Mouse (Mus musculus) embryonic facial prominence, embryonic 10.5 days (tissue): ENCODE measurements around the gene Fpr3. TPM values are rescaled to one million over a fixed set of nuclear protein-coding genes. Genes with fewer than 3 reads are reported as not detected.

Experiments
- DNase-seq: peaks from one replicate; pipeline ENCODE4 v3.0.0-alpha.2; 2017; ENCODE audit warnings: low spot score
- H3K27ac ChIP-seq: fragments of 300-500 bp; sonication (generic); replicated peaks from 2 replicates; pipeline ENCODE4 v1.5.1; 2016; ENCODE audit warnings: mild to moderate bottlenecking
- H3K27me3 ChIP-seq: fragments of 300-500 bp; sonication (generic); replicated peaks from 2 replicates; pipeline ENCODE4 v1.6.1; 2016; ENCODE audit warnings: low read depth, mild to moderate bottlenecking; ENCODE audit not compliant: poor library complexity, severe bottlenecking
- H3K36me3 ChIP-seq: fragments of 300-500 bp; sonication (generic); replicated peaks from 2 replicates; pipeline ENCODE4 v1.6.1; 2016; ENCODE audit warnings: mild to moderate bottlenecking, moderate library complexity
- H3K4me1 ChIP-seq: fragments of 300-500 bp; sonication (generic); 2 replicates; pipeline ENCODE4 v1.6.1; 2016
- H3K4me3 ChIP-seq: fragments of 300-500 bp; sonication (generic); 2 replicates; pipeline ENCODE4 v1.5.1; 2016; ENCODE audit warnings: mild to moderate bottlenecking, moderate library complexity
- H3K9me3 ChIP-seq: fragments of 300-500 bp; sonication (generic); 2 replicates; pipeline ENCODE4 v1.6.1; 2016; ENCODE audit warnings: mild to moderate bottlenecking
- WGBS: fragments of 180-500 bp; shearing (Covaris S2); methylation state at CpG from one replicate; pipeline ENCODE4 v1.1.7; 2016; 5-methylcytosine and 5-hydroxymethylcytosine counted together
- polyA plus RNA-seq: library from polyadenylated mRNA; unstranded; fragments of >200 nt; fragmentation: Nextera tagmentation; extraction: Ambion mirVana; gene quantifications from 2 replicates; pipeline ENCODE4 v1.2.1, GENCODE M21; 2016

Fpr3 gene
- polyA plus RNA-seq, 1 experiment from 2014 or later = not detected

DNA sequence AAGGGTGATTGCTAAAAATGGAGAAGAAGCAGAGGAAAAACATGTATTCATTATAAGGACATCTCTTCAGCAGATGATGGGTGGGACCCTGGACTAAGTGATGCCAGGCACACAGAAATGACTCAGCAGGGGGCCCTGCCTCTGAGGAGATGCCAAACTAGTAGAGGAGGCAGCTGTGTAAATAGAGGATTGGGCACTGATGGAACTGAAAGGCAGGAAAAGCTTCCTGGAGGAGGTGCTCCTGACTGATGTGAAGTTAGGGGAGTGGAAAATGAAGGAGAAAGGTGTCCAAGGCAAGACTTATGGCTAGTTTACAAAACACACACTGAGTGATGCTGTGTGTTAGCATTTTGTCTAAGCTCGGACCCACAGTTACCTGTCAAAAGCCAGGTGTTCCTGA lies 30.2 kb upstream of the Fpr3 start:
- Histone ChIP-seq H3K4me1 (peaks cover 12% of the 10 kb centered on the region), H3K27ac (no peak overlapping the region), H3K27me3 (no peaks in the 10 kb centered on the region), H3K36me3 (peaks cover 3% of the 10 kb centered on the region; the same call in 1 of the 2 replicates), H3K4me3 (no peak overlapping the region), H3K9me3 (no peaks in the 10 kb centered on the region)
- DNase-seq = no peak
- 96% methylated on average over 1 of the region's 1 CpGs for WGBS

DNA sequence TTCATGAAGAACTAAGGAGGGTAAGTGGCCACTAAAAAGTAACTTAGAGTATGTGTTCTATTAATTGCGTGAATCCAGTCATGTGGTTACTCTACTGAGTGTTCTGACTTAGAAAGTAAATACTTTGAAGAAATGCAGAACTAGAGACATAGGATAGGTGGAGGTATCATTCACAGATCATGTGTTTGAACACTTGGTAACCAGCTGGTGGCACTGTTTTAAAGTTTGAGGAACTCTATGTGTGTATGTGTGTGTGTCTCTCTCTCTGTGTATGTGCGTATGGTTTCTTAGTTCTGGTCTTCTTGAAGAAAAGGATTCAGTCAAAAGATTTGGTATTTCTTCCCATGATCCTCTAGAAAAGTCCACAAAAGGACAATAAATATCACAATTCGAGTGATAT lies 27.5 kb upstream of the Fpr3 start:
- Histone ChIP-seq H3K27me3 (no peaks in the 10 kb centered on the region), H3K36me3 (peaks cover 9% of the 10 kb centered on the region; the same call in 1 of the 2 replicates), H3K9me3 (no peaks in the 10 kb centered on the region), H3K27ac (no peak overlapping the region), H3K4me3 (no peak overlapping the region), H3K4me1 (peaks cover 7% of the 10 kb centered on the region)
- DNase-seq = no peak
- 87% methylated on average over 3 of the region's 3 CpGs for WGBS

DNA sequence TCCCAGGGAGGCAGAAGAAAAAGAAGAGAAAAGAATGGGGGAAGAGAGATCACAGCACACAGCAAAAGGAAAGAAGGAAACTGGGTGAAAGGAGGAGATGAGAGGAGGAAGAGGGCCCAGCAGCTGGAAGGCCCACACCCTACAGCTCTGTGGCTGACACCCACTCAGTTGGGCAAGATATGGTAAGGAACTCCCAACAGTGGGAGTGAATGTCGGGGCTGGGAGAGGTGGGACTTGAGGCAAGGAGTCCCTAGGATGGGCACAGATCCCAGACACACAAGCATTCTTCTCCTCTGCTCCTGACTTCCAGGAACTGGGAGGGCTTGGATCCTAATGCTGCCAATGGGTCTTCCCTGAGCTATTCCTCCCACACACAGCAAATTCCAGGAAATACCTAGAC lies 25.3 kb upstream of the Fpr3 start:
- WGBS = 78% methylated on average over 1 of the region's 1 CpGs
- H3K27me3 ChIP-seq = no peaks in the 10 kb centered on the region
- H3K9me3 ChIP-seq = no peaks in the 10 kb centered on the region

DNA sequence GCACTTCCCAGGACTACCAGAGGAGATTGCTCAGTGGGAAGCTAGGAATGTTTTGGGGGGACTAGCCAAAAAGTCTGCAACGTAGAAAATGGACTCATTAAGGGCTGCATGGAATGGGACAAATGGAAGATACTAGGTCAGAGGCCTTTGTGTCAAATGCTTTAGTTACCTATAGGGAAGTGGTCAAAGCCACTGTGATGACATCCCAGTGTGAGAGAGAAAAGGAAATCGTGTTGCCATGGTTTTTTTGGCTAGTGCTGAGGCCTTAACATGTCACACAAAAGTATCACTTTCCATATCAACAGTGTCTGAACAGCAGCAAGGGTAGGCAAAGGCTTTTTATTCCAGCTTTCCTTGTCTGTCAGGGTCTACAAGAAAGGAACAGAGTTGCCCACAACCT lies 22.5 kb upstream of the Fpr3 start:
- H3K4me3 ChIP-seq = no peak overlapping the region
- no peaks in the 10 kb centered on the region for H3K27me3 ChIP-seq
- DNase-seq = no peak
- H3K27ac ChIP-seq = no peak overlapping the region
- WGBS = 64% methylated on average over 2 of the region's 2 CpGs
- peaks cover 13% of the 10 kb centered on the region; the same call in 1 of the 2 replicates for H3K36me3 ChIP-seq
- H3K9me3 ChIP-seq = no peaks in the 10 kb centered on the region
- H3K4me1 ChIP-seq = no peaks in the 10 kb centered on the region

More for the DNA sequence above, 25.3 kb upstream of the Fpr3 start:
- Histone ChIP-seq H3K27ac (no peak overlapping the region), H3K4me3 (no peak overlapping the region), H3K4me1 (no peaks in the 10 kb centered on the region), H3K36me3 (peaks cover 13% of the 10 kb centered on the region; the same call in 1 of the 2 replicates)
- DNase-seq = no peak

DNA sequence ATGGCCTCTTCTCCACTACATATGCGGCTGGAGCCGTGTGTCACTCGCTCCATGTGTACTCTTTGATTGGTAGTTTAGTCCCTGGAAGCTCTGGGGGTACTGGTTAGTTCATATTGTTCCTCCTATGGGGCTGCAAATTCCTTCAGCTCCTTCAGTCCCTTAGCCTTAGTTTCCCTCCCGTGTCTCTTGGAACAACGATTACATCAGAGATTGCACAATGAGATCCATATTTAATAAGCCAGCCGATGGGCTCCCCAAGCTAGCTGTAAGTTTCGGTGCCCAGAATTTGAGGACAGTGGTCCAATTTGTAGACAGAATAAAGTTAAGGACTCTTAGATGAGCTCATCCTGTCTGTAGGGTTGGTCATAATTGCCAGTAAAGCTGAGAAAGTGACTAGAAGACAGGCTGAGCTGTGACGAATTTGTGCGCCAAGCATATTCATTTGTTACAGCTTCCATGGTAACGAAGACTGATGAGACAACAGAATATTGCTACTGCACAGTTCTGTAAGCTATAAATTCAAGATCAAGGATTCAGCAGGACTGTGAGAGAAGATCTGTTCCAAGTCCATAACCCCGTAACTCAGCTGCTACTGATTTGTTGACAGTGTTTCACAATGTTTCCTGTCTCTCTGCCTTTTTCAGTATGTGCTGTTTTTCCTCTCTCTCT lies 20.7 kb upstream of the Fpr3 start:
- Histone ChIP-seq H3K27me3 (no peaks in the 10 kb centered on the region), H3K4me3 (no peak overlapping the region), H3K27ac (no peak overlapping the region), H3K9me3 (no peaks in the 10 kb centered on the region), H3K36me3 (peaks cover 13% of the 10 kb centered on the region; the same call in 1 of the 2 replicates), H3K4me1 (no peaks in the 10 kb centered on the region)
- WGBS = 92% methylated on average over 11 of the region's 11 CpGs
- DNase-seq = no peak

DNA sequence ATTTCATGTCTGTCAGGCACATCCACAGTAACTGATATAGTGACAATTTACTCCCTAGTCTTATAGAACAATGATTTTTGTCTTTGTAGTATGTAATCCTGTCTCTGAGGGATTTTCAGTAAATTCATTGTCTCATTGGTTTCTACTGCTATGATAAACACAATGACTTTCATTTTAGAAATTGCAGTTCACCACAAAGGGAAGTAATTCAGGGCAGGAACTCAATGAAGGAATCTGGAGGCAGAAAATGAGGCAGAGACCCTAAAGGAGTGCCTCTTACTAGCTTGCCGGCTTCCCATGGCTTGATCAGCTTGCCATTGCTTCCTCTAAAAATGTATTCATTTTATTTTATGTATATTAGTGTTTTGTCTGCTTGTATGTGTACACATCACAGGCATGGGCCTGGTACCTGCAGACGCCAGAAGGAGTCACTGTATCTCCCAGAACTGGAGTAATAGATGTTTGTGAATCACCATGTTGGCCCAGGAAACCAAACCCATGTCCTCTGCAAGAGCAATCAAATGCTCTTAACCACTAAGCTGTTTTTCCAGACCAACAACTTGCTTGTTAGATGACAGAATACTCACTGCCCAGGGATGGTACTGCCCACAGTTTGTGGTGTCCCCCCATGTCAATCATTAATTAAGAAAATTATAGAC lies 16.6 kb upstream of the Fpr3 start:
- WGBS = 88% methylated on average over 2 of the region's 2 CpGs
- H3K4me3 ChIP-seq = no peak overlapping the region
- peaks cover under 1% of the 10 kb centered on the region; the same call in 1 of the 2 replicates for H3K36me3 ChIP-seq
- H3K4me1 ChIP-seq = no peaks in the 10 kb centered on the region
- no peak overlapping the region for H3K27ac ChIP-seq
- no peak for DNase-seq
- no peaks in the 10 kb centered on the region for H3K27me3 ChIP-seq
- H3K9me3 ChIP-seq = peaks cover 4% of the 10 kb centered on the region; the same call in 1 of the 2 replicates

DNA sequence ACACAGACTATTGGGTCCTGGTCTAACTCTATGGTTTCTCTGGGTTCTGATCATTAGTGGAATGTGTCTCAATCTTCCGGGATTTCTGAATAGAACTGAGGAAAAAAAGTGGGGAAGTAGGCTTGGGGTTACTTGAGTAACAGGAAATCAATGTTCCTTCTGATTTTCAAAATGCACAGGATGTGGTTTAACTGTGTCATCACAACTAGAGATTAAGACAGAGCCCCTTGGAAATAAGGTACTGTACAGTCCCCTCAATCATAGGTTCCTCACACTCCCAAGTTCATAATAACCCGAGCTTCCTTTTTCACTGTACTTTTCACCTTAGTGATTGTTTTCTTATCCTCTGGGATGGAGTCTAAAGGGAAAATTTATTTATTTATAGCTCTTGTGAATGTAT lies 16.0 kb upstream of the Fpr3 start:
- Histone ChIP-seq H3K27me3 (no peaks in the 10 kb centered on the region), H3K27ac (no peak overlapping the region), H3K36me3 (no peaks in the 10 kb centered on the region), H3K4me1 (no peaks in the 10 kb centered on the region), H3K4me3 (no peak overlapping the region), H3K9me3 (peaks cover 4% of the 10 kb centered on the region; the same call in 1 of the 2 replicates)
- no peak for DNase-seq
- WGBS = 90% methylated on average over 2 of the region's 2 CpGs

DNA sequence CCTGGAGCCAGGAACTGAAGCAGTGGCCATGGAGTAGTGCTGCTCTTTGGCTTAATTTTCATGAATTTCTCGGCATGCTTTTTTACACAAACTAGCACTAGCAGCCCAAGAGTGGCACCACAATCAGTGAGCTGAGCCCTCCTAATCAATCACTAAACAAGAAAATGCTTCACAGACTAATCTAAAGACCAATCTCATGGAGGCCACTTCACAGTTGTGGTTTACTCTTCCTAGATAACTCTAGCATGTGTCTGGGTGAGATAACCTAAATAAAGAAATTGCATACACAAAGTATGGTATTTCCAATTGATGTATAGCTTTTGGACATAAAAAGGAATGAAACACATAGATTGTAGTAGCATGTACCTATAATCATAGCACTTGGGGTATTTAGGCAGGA lies 8.3 kb upstream of the Fpr3 start:
- Histone ChIP-seq H3K4me1 (no peaks in the 10 kb centered on the region), H3K9me3 (no peaks in the 10 kb centered on the region), H3K27me3 (no peaks in the 10 kb centered on the region), H3K4me3 (no peak overlapping the region), H3K27ac (no peak overlapping the region), H3K36me3 (no peaks in the 10 kb centered on the region)
- WGBS = 77% methylated on average over 1 of the region's 1 CpGs
- DNase-seq = no peak

DNA sequence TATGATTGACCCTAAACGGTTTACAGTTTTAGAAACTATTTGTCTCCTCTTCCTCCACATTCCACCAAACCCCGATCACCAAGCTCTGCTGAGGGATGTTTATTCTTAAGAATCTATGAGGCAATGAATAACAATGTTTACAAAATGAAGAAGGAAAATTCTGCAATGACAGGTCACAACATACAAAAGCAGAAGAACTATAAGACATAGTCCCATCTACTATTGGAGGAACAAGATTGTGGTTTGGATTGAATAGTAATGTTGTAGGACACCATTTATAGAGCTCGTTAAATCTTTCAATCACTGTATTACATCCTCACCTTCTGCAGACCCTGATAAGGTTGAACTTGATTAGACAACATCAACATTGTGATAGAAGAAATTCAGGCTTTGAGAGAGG lies 5.0 kb upstream of the Fpr3 start:
- WGBS = 88% methylated on average over 3 of the region's 3 CpGs
- no peak for DNase-seq

DNA sequence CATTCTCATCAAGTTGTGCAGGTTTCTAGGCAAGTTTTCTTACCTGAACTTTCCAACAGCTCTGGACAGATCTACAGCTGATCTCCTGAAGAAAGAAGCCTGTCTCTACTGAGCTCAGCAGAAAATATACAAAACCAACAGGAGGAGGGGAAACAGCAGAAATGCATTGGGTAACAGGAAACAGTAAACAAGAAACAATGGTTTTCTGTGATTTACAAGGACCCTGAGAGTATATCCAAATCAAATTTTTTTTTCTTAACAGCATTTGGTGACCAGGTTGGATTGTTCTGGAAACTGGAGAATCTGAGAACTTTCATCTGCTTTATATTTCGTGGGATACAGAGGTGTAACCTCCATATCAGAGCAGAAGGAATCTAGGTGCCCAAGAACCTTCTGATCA lies 3.8 kb upstream of the Fpr3 start, which contains the start of gene Fpr1:
TSS of gene Fpr1 (minus strand) at position 101 of the 400 bp plus-strand sequence.
- 58% methylated on average over 1 of the region's 1 CpGs for WGBS
- H3K4me1 ChIP-seq = no peaks in the 10 kb centered on the region
- no peak for DNase-seq

More for the DNA sequence above, 5.0 kb upstream of the Fpr3 start:
- no peaks in the 10 kb centered on the region for H3K36me3 ChIP-seq
- H3K27ac ChIP-seq = no peak overlapping the region
- no peaks in the 10 kb centered on the region for H3K4me1 ChIP-seq
- no peak overlapping the region for H3K4me3 ChIP-seq
- H3K9me3 ChIP-seq = no peaks in the 10 kb centered on the region
- H3K27me3 ChIP-seq = no peaks in the 10 kb centered on the region

DNA sequence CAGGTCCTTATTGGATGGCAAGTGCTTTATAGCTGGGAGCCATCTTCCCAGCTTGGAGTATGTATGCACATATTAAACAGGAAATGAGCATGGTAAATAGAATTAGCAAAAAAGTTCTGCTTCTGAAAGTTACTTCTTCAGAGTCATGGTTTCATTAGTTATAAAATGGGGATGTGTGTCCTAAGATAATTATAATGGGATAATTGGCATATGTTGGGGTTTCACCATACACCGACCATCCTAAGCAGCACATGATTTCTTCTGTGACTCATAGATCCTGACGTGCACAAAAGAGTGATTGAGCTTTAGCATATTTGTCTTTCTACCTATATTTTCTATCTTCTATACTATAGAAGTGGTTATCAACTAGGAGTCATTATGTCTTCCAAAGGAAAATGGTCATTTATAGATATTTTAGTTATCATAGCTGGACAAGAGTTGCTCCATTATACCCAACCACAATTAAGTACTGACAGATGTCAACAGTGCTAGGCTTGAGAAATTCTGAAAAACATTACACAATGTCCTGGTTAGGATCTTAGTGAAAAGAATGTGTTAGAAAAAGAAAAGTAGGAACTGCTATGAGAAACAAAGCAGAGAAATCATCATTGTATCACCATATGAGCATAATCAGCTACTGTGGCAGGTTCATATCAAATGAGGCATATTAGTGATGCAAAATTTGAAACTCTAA lies 2.2 kb downstream of the Fpr3 start:
- WGBS = 87% methylated on average over 2 of the region's 2 CpGs
- no peaks in the 10 kb centered on the region for H3K27me3 ChIP-seq
- H3K9me3 ChIP-seq = no peaks in the 10 kb centered on the region
- H3K27ac ChIP-seq = no peak overlapping the region
- H3K4me1 ChIP-seq = no peaks in the 10 kb centered on the region
- DNase-seq = no peak
- no peak overlapping the region for H3K4me3 ChIP-seq
- no peaks in the 10 kb centered on the region for H3K36me3 ChIP-seq

More for the DNA sequence above, 3.8 kb upstream of the Fpr3 start, which contains the start of gene Fpr1:
- Histone ChIP-seq H3K27ac (no peak within 1 kb of the TSS), H3K9me3 (no peaks in the 10 kb centered on the region), H3K4me3 (no peak within 1 kb of the TSS), H3K36me3 (no peaks in the 10 kb centered on the region), H3K27me3 (no peaks in the 10 kb centered on the region)

DNA sequence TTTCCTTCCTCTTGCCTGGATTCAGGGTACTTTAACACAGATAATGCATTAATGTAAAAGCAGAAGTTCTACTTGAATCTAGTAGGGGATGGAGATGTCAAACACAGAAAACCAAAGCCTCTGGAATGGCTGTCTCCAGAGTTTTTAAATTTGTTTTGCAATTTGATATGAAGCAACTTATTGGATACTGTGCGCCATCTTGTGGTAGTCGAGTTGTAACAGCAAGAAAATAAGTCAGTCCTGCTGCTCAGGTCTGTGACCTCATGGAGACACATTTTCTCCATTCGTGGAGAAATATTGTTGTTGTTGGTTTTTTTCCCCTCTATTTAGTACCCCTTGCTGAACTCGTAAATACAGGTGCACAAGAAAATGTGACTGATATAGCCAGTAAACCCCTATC lies 8.4 kb downstream of the Fpr3 start:
- WGBS = 3% methylated on average over 4 of the region's 4 CpGs
- no peaks in the 10 kb centered on the region for H3K4me1 ChIP-seq
- H3K9me3 ChIP-seq = no peaks in the 10 kb centered on the region
- no peaks in the 10 kb centered on the region for H3K36me3 ChIP-seq
- H3K4me3 ChIP-seq = no peak overlapping the region
- no peak for DNase-seq
- H3K27me3 ChIP-seq = no peaks in the 10 kb centered on the region
- no peak overlapping the region for H3K27ac ChIP-seq
